Mouse (Mus musculus) layer of hippocampus, adult 18-20 months (tissue): ENCODE measurements around the gene 2810021J22Rik. TPM values are rescaled to one million over a fixed set of nuclear protein-coding genes. Genes with fewer than 3 reads are reported as not detected.

ENCODE experiments used
- DNase-seq, 2 experiments: peaks; one replicate each; pipeline ENCODE4 v3.0.0; 2022; ENCODE audit warnings: low spot score in 2 of 2
- total RNA-seq, 2 experiments: library from RNA; stranded (reverse); gene quantifications; 2 replicates each; pipeline ENCODE4 v1.2.3; 2021

Gene 2810021J22Rik
- total RNA-seq, 2 experiments from 2014 or later: 12.2 to 13.2 TPM

GRCm38 (mm10) chr11:58916879-58917744 is 50.1 kb downstream of the 2810021J22Rik start:
- DNase-seq: no peak

- no peak for DNase-seq
These were observed 50.8 kb downstream of the 2810021J22Rik start, which contains the start of gene Btnl10 for GRCm38 (mm10) chr11:58917745-58918366. Btnl10 (plus strand) TSS chr11:58917908.

GRCm38 (mm10) chr11:58918759-58919158 is 51.7 kb downstream of the 2810021J22Rik start:
- DNase-seq: no peak

- DNase-seq: no peak
These were observed 55.4 kb downstream of the 2810021J22Rik start for GRCm38 (mm10) chr11:58922420-58922819.

GRCm38 (mm10) chr11:58926651-58927050 is 59.6 kb downstream of the 2810021J22Rik start:
- DNase-seq: no peak

- DNase-seq: no peak
These were observed 60.0 kb downstream of the 2810021J22Rik start for GRCm38 (mm10) chr11:58927053-58927452.

- peak in 1 of 2 experiments; percentile 50 for DNase-seq
These were observed 61.0 kb downstream of the 2810021J22Rik start for GRCm38 (mm10) chr11:58927790-58928651.

GRCm38 (mm10) chr11:58929055-58929454 is 62.0 kb downstream of the 2810021J22Rik start:
- no peak for DNase-seq

GRCm38 (mm10) chr11:58929641-58930040 is 62.6 kb downstream of the 2810021J22Rik start:
- DNase-seq: no peak

- no peak for DNase-seq
These were observed 63.2 kb downstream of the 2810021J22Rik start for GRCm38 (mm10) chr11:58930254-58930653.

- DNase-seq: no peak
These were observed 64.6 kb downstream of the 2810021J22Rik start for GRCm38 (mm10) chr11:58931576-58931975.

Other genes with a start within 250 kb of the 2810021J22Rik start
- under 1 TPM in 1 of 2 experiments, not detected in 1; 0.15 TPM for gene Olfr323, start 236.7 kb upstream of the 2810021J22Rik start, total RNA-seq
- gene Trim58, start 226.8 kb upstream of the 2810021J22Rik start, total RNA-seq: not detected
- gene Olfr322, start 208.4 kb upstream of the 2810021J22Rik start, total RNA-seq: not detected
- not detected for gene Olfr320, start 186.1 kb upstream of the 2810021J22Rik start, total RNA-seq
- not detected for gene Olfr319, start 168.1 kb upstream of the 2810021J22Rik start, total RNA-seq
- gene Olfr318, start 143.2 kb upstream of the 2810021J22Rik start, total RNA-seq: under 1 TPM in 1 of 2 experiments, not detected in 1; 0.08 TPM
- gene Olfr317, start 128.0 kb upstream of the 2810021J22Rik start, total RNA-seq: under 1 TPM in 1 of 2 experiments, not detected in 1; 0.10 TPM
- gene Olfr316, start 114.5 kb upstream of the 2810021J22Rik start, total RNA-seq: 1 to 10 TPM; 1.1 to 1.4 TPM
- not detected for gene Olfr315, start 94.0 kb upstream of the 2810021J22Rik start, total RNA-seq
- not detected for gene Olfr314, start 84.3 kb upstream of the 2810021J22Rik start, total RNA-seq
- gene Fam183b, start 65.3 kb upstream of the 2810021J22Rik start, total RNA-seq: 1 to 10 TPM; 8.4 to 8.6 TPM
- gene Olfr313, start 52.2 kb upstream of the 2810021J22Rik start, total RNA-seq: not detected
- not detected for gene Olfr312, start 38.0 kb upstream of the 2810021J22Rik start, total RNA-seq
- not detected for gene Olfr311, start 28.0 kb upstream of the 2810021J22Rik start, total RNA-seq
- 10 to 100 TPM; 16.8 to 17.6 TPM for gene Gm12258, start 20.1 kb upstream of the 2810021J22Rik start, total RNA-seq
- 1 to 10 TPM; 9.5 to 9.6 TPM for gene Zfp39, start 37.0 kb downstream of the 2810021J22Rik start, total RNA-seq
- gene Btnl10, start 50.7 kb downstream of the 2810021J22Rik start, total RNA-seq: not detected
- gene Rnf187, start 71.7 kb downstream of the 2810021J22Rik start, total RNA-seq: 100 to 1,000 TPM; 493 to 502 TPM
- 10 to 100 TPM; 82.1 to 87.0 TPM for gene Hist3h2ba, start 81.7 kb downstream of the 2810021J22Rik start, total RNA-seq
- gene Hist3h2a, start 87.5 kb downstream of the 2810021J22Rik start, total RNA-seq: 10 to 100 TPM; 69.9 to 70.6 TPM
- 1 to 10 TPM; 4.7 to 5.7 TPM for gene Trim17, start 87.5 kb downstream of the 2810021J22Rik start, total RNA-seq
- 10 to 100 TPM; 29.1 to 30.4 TPM for gene Trim11, start 110.9 kb downstream of the 2810021J22Rik start, total RNA-seq